ENCODE assay signal across 26 mouse cellular contexts in genomic region chr3:42935418-42935817, GRCm38 (mm10).
DNase-seq lines count a peak whose midpoint lies in the region; ATAC-seq and TF ChIP-seq lines count a peak whose summit lies in the region.
"Had no signal": no experiment of that assay in that cellular context is flagged by ENCODE, and none has a peak within 500 bp of the region (broad histone marks: within the 10 kb centered on the region; RNA-seq: fewer than 3 reads in every experiment).

No protein-coding gene starts in this region.

- H3K27ac ChIP-seq in forebrain, embryonic 13.5 days, result no peak overlapping the region
- no peak overlapping the region for H3K27ac ChIP-seq in forebrain, embryonic 11.5 days (ENCODE audit: low read depth, low read length)
- no peak overlapping the region for H3K27ac ChIP-seq in forebrain, postnatal 0 days (ENCODE audit: low read depth, low read length)
- H3K27ac ChIP-seq in forebrain, embryonic 15.5 days (replicated peaks), result no peak overlapping the region
- H3K27ac ChIP-seq: heart, adult 2 months; heart, embryonic 10.5 days; heart, embryonic 13.5 days; hindbrain, embryonic 14.5 days; hindbrain, postnatal 0 days had no signal

- H3K9ac ChIP-seq in forebrain, embryonic 13.5 days, result no peak overlapping the region
- H3K9ac ChIP-seq in forebrain, embryonic 11.5 days (ENCODE audit: low read length), result no peak overlapping the region
- no peak overlapping the region for H3K9ac ChIP-seq in forebrain, postnatal 0 days
- H3K9ac ChIP-seq in forebrain, embryonic 15.5 days (replicated peaks), result no peak overlapping the region
- H3K9ac ChIP-seq: heart, embryonic 13.5 days; hindbrain, embryonic 14.5 days had no signal

- H3K4me1 ChIP-seq in forebrain, embryonic 13.5 days, result no peaks in the 10 kb centered on the region
- no peaks in the 10 kb centered on the region for H3K4me1 ChIP-seq in forebrain, embryonic 11.5 days (replicated peaks; ENCODE audit: control insufficient read depth, insufficient read depth, low read length)
- H3K4me1 ChIP-seq in forebrain, postnatal 0 days (ENCODE audit: insufficient read depth), result no peaks in the 10 kb centered on the region
- H3K4me1 ChIP-seq in forebrain, embryonic 15.5 days, result no peaks in the 10 kb centered on the region
- H3K4me1 ChIP-seq: heart, embryonic 10.5 days; heart, embryonic 13.5 days had no signal

- 0 out of 2 replicates have a peak, but pooled peaks have one; percentile 30 for ATAC-seq in forebrain, embryonic 13.5 days
- ATAC-seq in forebrain, embryonic 11.5 days (replicated peaks; ENCODE audit: low FRiP score), result no peak
- peak; percentile 18; the same call in 1 of the 2 replicates for ATAC-seq in forebrain, postnatal 0 days
- no peak; the same call in 1 of the 2 replicates for ATAC-seq in forebrain, embryonic 15.5 days (replicated peaks)
- ATAC-seq: hindbrain, postnatal 0 days; inflammation-experienced regulatory T-cells, adult 6 months; intestine, embryonic 16.5 days had no signal

- H3K9me3 ChIP-seq in forebrain, embryonic 13.5 days (replicated peaks), result no peaks in the 10 kb centered on the region
- H3K9me3 ChIP-seq in forebrain, embryonic 11.5 days (ENCODE audit: control insufficient read depth, low read length), result no peaks in the 10 kb centered on the region
- no peaks in the 10 kb centered on the region for H3K9me3 ChIP-seq in forebrain, postnatal 0 days (ENCODE audit: low read length)
- H3K9me3 ChIP-seq in forebrain, embryonic 15.5 days, result no peaks in the 10 kb centered on the region
- H3K9me3 ChIP-seq: G1E; heart, embryonic 10.5 days; heart, embryonic 13.5 days had no signal

- no peak overlapping the region for H3K4me3 ChIP-seq in forebrain, embryonic 13.5 days
- H3K4me3 ChIP-seq in forebrain, embryonic 11.5 days (ENCODE audit: low read depth, low read length), result no peak overlapping the region
- no peak overlapping the region for H3K4me3 ChIP-seq in forebrain, postnatal 0 days (ENCODE audit: low read depth, low read length)
- H3K4me3 ChIP-seq in forebrain, embryonic 15.5 days, result no peak overlapping the region
- H3K4me3 ChIP-seq: heart, adult 2 months; heart, embryonic 10.5 days; heart, embryonic 13.5 days had no signal

- 77% methylated on average over 1 of the region's 1 CpGs for WGBS in forebrain, embryonic 13.5 days
- 89% methylated on average over 1 of the region's 1 CpGs for WGBS in forebrain, embryonic 11.5 days
- WGBS in forebrain, postnatal 0 days, result 62% methylated on average over 1 of the region's 1 CpGs
- 56% methylated on average over 1 of the region's 1 CpGs for WGBS in forebrain, embryonic 15.5 days

- no peak for DNase-seq in forebrain, embryonic 11.5 days (ENCODE audit: low spot score)
- no peak for DNase-seq in forebrain, postnatal 0 days
- peak; percentile 3 for DNase-seq in fibroblast of lung, adult 2 months (ENCODE audit: low read depth)
- DNase-seq in spleen, postnatal 14 days (ENCODE audit: low spot score in 2 of 2), result no peak
- DNase-seq in lung, adult 18-20 months, result no peak
- DNase-seq: adrenal gland, adult 2 months; adrenal gland, postnatal 14 days; B cell, adult 2 months; cerebellum, adult 18-20 months; cerebellum, adult 9-10 months; cerebellum, postnatal 14 days; gastrocnemius, postnatal 10 days; gastrocnemius, postnatal 36 days; heart, adult 2 months; heart, postnatal 14 days; heart, postnatal 4 days had no signal

- no peak for TF ChIP-seq CTCF in forebrain, postnatal 0 days (IDR thresholded peaks at IDR 0.05; ENCODE audit: low read depth)

- no peak overlapping the region for H3K4me2 ChIP-seq in forebrain, embryonic 13.5 days
- H3K4me2 ChIP-seq in forebrain, embryonic 11.5 days (ENCODE audit: low read depth, low read length, severe bottlenecking), result no peak overlapping the region
- no peak overlapping the region for H3K4me2 ChIP-seq in forebrain, postnatal 0 days (ENCODE audit: low read depth)
- H3K4me2 ChIP-seq in forebrain, embryonic 15.5 days (replicated peaks), result no peak overlapping the region
- H3K4me2 ChIP-seq: heart, embryonic 13.5 days; hindbrain, embryonic 14.5 days had no signal

- no peaks in the 10 kb centered on the region for H3K27me3 ChIP-seq in forebrain, embryonic 13.5 days
- H3K27me3 ChIP-seq in forebrain, embryonic 11.5 days (ENCODE audit: control insufficient read depth, insufficient read depth, low read length), result no peaks in the 10 kb centered on the region
- H3K27me3 ChIP-seq in forebrain, postnatal 0 days (ENCODE audit: insufficient read depth, low read length), result no peaks in the 10 kb centered on the region
- H3K27me3 ChIP-seq in forebrain, embryonic 15.5 days, result no peaks in the 10 kb centered on the region
- H3K27me3 ChIP-seq: CH12.LX; heart, embryonic 13.5 days had no signal

- H3K36me3 ChIP-seq in forebrain, embryonic 13.5 days (ENCODE audit: poor library complexity, severe bottlenecking), result no peaks in the 10 kb centered on the region
- no peaks in the 10 kb centered on the region for H3K36me3 ChIP-seq in forebrain, embryonic 11.5 days (ENCODE audit: control insufficient read depth, insufficient read depth, low read length)
- no peaks in the 10 kb centered on the region for H3K36me3 ChIP-seq in forebrain, postnatal 0 days (ENCODE audit: insufficient read depth)
- no peaks in the 10 kb centered on the region for H3K36me3 ChIP-seq in forebrain, embryonic 15.5 days
- H3K36me3 ChIP-seq: G1E; heart, embryonic 10.5 days; heart, embryonic 13.5 days had no signal

Comparison
In these comparisons a context has a peak if more than half of its experiments do, and no peak if none do; other contexts are left out.
1. ATAC-seq: peak in forebrain, embryonic 13.5 days (single experiment) and forebrain, postnatal 0 days (single experiment); none in forebrain, embryonic 11.5 days (single experiment) and forebrain, embryonic 15.5 days (single experiment).